Mouse (Mus musculus) liver, embryonic 14.5 days (tissue): ENCODE measurements around the gene Ctsj.
"Not testable (repeated sequence)": the region's sequence is repeated elsewhere in the genome, so short reads cannot be mapped to it uniquely, and the experiment has no call there.

Experiments used
- CTCF ChIP-seq: IDR thresholded peaks from 2 replicates; pipeline ENCODE4 v1.5.1; 2016; ENCODE audit warnings: antibody characterized with exemption, low read depth, control low read depth
- EP300 ChIP-seq: IDR thresholded peaks from 2 replicates; pipeline ENCODE4 v1.6.1; 2016; ENCODE audit warnings: antibody characterized with exemption, low read depth

GRCm38 (mm10) chr13:60963985-60964384 lies 41.8 kb downstream of the Ctsj start:
- TF ChIP-seq EP300, CTCF: not testable (repeated sequence)
